Mouse (Mus musculus): ENCODE results near the gene Ddx25.

The Ddx25 gene

DNA sequence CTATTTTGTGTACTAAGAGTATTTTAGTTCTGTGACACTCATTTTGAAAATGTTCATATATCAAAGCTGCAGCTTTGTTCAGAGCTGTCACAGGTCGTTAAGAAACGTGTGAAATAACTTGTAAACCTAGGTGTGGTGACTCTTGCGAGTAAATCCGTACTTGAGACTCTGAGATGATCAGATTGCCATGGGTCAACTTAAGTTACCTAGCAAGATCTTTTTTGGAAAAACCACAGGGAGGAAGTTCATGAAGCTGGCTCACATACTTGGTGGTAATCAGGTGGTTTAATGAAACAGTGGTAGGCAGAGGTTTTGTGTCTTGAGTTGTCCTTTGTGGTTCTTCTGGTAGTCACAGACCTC, 64.6 kb downstream of the Ddx25 start:
- no peak for DNase-seq (ENCODE audit: low spot score)

DNA sequence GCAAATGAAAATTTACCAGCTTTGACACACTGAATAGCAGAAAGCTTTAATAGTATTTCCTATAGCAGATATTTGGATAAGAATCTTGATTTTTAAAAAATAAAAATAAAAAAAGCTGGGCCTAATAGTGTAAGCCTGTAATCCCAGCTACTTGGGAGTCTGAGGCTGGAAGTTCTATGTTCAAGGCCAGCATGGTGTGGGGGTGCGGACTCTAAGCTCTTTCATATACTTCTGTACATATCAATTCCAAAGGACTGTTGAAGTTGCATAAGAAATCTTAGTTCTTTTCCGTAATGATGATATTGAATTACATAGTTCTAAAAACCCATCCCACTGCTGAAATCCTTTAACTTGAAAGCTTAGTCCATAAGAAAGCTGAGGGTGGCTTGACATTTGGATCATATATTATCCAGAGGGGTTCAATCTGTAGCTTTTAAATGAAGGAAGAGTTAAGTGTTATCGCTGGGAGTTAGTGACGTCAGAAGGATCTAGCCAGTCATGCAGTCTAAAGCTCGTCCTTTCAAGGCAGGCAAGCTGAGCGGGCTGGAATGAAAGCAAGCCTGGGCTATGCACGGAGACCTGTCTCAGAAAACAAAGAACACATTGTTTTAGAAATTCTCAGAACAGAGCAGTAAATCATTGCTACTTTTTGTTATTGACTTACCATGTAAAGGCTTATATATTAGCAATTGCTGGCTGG, 65.1 kb downstream of the Ddx25 start:
- DNase-seq (ENCODE audit: low spot score), result peak; percentile 18

DNA sequence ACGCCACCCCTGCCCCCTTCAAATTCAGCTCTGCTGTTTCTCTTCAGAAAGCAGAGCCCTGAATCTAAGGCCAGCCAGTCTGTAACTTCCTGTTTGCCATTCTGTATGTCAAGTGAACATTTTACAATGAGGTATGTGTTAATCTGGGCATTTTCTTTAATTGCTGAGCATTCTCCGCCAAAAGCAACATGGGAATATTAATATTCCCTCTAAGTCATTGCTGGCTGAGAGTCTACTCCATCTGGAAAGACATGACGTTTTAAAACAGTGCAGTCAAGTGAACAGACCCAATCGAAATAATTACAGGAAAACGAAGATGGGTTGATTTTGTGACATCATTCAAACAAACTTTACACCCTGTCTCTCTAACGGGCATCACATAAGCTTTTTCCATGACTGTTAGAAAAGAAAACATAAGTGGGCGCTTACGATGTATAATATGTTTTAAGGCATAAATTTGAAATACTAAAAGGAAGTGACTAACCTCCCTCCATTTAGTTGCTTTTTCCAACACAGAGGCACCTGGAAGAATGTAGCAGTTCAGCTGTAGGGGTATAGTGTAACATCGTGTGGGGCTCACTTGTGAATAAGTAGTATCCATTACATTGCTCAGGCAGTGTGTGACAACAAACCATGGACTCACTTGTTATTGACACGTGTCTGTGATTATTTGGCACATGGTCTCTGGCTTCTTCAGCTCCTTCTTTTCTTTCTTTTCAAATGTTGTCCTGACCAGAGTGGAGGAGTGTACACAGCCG, 67.0 kb downstream of the Ddx25 start:
- no peak for DNase-seq (ENCODE audit: low spot score)

DNA sequence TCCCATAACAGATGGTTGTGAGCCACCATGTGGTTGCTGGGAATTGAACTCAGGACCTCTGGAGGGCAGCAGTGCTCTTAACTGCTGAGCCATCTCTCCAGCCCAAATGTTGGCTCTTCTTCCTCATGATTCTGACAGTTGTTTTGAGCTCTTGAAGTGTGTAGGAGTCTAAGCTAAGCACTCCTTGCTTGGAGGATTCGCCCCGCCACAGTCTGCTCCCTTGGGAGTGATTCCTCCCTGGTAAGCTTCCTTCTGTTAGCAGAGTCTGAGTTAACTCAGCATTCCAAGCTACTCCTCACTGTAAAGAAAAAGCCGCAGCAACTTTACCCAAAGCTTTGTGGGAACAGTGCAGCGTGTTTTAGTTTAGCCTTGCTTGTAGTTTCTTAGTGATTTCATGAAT, 69.8 kb downstream of the Ddx25 start:
- DNase-seq (ENCODE audit: low spot score), result no peak

Measured in retina, embryonic 14.5 days (tissue).